Mouse (Mus musculus) frontal cortex, postnatal 36 days (tissue): ENCODE data around the gene Cnp.
"Not testable (repeated sequence)": the region's sequence is repeated elsewhere in the genome, so short reads cannot be mapped to it uniquely, and the experiment has no call there.

Source experiments
- DNase-seq, 2 experiments: peaks; one replicate each; pipeline ENCODE4 v3.0.0; 2022; ENCODE audit warnings: low spot score in 2 of 2

Gene Cnp

GRCm38 (mm10) chr11:100588462-100588861 is 13.8 kb downstream of the Cnp start:
- DNase-seq: no peak

- DNase-seq: no peak
Observed at GRCm38 (mm10) chr11:100592346-100593046, 17.8 kb downstream of the Cnp start.

- DNase-seq: peak in 1 of 2 experiments; percentile 11
Observed at GRCm38 (mm10) chr11:100594608-100595007, 19.9 kb downstream of the Cnp start.

- DNase-seq: no peak
Observed at GRCm38 (mm10) chr11:100595533-100595932, 20.8 kb downstream of the Cnp start.

DNA sequence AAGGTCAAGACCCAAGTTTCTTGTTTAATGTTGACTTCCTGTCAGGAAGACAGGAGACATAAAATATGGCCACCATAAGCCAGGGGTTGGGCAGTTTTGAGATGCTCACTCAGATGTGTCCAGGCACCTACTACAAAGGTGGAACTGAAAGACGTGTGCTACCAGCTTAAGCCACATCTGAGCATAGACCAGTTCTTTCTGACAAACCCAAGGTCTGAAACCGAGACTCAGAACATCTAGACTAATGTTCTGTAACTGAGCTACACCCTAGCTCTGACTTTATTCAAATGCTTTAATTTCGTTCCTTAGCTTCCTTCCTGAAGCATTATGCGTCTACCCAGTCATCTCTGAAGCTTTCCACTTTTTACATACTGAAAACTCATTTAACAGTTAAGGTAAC is 23.4 kb downstream of the Cnp start:
- DNase-seq: no peak

GRCm38 (mm10) chr11:100601372-100601771 is 26.7 kb downstream of the Cnp start:
- no peak for DNase-seq

DNA sequence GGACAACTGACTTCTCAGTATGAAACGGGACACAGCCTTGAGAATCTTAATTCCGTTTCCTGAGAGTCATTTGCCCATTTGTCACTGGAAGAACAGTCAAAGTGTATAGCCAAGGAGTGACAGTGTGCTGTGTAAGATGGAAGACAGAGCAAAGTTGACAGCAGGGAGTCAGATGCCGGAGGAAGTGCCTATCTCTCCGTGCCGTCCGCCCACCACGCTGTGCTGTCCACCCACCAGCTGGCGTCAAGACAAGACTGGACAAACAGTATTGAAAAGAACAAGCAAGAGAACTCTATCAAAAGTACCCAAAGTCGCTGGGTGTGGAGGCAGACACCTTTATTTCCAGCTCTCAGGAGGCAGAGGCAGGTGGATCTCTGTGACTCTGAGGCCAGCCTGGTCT is 28.5 kb downstream of the Cnp start:
- DNase-seq: no peak

- no peak for DNase-seq
Observed at GRCm38 (mm10) chr11:100603813-100604212, 29.1 kb downstream of the Cnp start.

DNA sequence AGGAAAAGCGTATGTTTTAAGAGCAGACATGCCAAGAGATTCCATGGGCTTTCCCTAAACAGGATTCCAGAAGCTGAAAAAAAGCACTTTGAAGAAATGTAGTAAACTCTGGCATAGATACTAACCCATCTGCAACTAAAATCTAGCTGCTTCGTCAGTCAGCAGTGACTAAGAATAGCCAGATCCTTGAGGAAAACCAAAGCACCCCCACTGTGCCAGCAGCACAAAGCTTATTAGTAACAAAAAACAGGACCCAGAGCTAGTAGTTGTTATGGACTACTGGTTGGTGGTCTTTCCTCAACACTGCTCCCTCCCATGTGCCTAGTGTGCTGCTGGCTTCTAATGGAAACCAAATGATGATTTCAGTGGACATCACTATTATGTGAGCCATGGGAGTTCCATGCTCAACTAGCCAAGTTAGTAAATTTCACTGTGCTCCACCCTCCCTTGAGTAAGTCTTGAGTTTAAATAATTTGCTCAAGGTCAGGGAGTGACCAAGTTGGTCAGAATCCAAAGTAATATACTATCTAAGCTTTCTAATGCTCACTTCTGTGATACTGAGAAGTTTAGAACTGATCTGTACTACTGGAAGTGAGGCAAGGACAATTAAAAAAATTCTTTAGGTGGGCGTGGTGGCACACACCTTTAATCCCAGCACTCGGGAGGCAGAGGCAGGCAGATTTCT is 29.8 kb downstream of the Cnp start:
- no peak for DNase-seq

DNA sequence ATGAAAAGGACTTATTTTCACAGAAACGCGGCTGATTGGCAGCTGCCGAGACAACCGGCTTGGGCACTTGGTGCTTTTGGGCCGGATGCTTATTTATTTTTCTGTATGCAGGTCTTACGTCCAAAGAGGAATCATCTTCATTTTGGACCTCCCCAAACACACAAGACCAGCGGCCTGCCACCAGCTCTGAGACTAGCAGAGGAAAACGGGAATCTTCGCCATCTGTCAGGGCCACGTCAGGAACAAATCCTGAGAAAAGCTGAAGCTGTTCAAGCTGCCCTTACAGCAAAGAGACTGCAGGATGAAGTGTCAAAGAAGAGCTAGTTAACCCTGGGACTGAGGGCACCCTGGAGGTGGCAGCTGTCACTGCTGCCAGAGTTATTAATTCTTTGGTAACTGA is 30.7 kb downstream of the Cnp start:
- DNase-seq: no peak

GRCm38 (mm10) chr11:100607121-100607520 is 32.4 kb downstream of the Cnp start:
- no peak for DNase-seq

DNA sequence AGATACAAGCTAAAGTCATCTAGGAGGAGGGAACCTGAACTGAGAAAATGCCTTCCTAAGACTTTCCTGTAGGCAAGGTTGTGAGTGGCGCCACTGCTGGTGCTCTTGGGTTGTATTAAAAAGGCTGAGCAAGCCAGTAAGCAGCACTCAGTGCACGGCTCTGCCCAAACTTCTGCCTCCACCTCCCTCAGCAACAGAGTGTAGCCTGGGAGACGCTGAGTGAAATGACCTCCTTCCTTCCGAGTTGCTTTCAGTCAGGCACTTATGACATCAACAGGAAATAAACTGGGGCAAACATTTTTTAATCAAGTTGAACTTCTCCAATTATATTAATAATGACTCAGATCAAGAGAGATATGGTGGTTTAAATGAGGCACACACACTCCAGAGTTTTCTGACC is 34.1 kb downstream of the Cnp start:
- no peak for DNase-seq

- no peak for DNase-seq
Observed at GRCm38 (mm10) chr11:100609355-100609996, 34.8 kb downstream of the Cnp start.

GRCm38 (mm10) chr11:100609997-100610680 is 35.4 kb downstream of the Cnp start:
- DNase-seq: no peak

GRCm38 (mm10) chr11:100611627-100612026 is 36.9 kb downstream of the Cnp start:
- DNase-seq: no peak

DNA sequence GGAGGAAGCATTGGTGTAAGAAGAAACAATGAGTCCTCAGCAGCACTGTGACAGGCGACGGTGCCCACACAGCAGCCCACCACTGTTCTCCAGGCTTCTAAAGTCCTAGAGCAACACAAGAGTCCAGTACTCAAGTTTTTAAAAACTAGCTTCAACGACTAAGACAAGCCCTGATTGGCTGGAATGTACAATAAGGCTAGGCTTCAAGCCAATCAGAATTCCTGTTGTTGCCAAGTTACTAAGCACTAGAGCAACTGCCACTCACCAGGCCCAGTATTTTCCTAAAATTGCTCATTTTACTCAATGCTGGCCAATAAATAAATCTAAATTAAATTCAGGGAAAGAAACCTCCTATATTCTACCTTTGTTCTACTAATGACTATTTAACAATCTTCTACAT is 38.5 kb downstream of the Cnp start:
- DNase-seq: no peak

- no peak for DNase-seq
Observed at GRCm38 (mm10) chr11:100616332-100616731, 41.6 kb downstream of the Cnp start.

DNA sequence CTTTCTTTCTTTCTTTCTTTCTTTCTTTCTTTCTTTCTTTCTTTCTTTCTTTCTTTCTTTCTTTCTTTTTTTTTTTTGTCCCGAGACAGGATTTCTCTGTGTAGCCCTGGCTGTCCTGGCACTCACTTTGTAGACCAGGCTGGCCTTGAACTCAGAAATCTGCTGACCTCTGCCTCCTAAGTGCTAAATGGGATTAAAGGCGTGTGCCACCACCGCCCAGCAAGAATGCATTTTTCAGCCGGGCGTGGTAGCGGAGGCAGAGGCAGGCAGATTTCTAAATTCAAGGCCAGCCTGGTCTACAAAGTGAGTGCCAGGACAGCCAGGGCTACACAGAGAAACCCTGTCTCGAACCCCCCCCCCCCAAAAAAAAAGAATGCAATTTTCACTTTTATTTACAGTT is 42.1 kb downstream of the Cnp start:
- DNase-seq: not testable (repeated sequence)

DNA sequence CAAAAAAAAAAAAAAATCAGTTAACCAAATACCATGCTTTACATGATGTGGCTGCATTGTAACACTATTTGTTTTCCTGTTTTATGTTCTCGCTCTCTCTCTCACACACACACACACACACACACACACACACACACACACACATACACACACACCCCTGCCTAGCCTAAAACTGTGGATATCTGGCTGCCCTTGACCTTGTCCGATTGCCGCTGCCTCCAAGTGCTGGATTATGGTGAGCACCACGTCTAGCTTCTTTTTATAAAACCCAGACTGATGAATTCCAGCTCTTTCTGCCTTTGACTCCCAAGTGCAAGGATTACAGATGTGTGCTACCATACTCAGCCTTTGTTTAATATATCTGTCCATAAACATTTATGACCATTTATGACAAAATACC is 42.8 kb downstream of the Cnp start:
- DNase-seq: no peak

- no peak for DNase-seq
Observed at GRCm38 (mm10) chr11:100618761-100619484, 44.2 kb downstream of the Cnp start, which contains the start of gene Nkiras2. Gene Nkiras2 (plus strand): TSS chr11:100619244.

- DNase-seq: peak; percentile 98
Observed at GRCm38 (mm10) chr11:100619485-100619975, 44.8 kb downstream of the Cnp start.
